Mouse (Mus musculus): ENCODE data around the gene Zscan20. TPM values are rescaled to one million over a fixed set of nuclear protein-coding genes. Genes with fewer than 3 reads are reported as not detected.
"Not testable (repeated sequence)": the region's sequence is repeated elsewhere in the genome, so short reads cannot be mapped to it uniquely, and the experiment has no call there.

Zscan20 gene
- polyA plus RNA-seq, 1 experiment from 2014 or later: 9.2 TPM

DNA sequence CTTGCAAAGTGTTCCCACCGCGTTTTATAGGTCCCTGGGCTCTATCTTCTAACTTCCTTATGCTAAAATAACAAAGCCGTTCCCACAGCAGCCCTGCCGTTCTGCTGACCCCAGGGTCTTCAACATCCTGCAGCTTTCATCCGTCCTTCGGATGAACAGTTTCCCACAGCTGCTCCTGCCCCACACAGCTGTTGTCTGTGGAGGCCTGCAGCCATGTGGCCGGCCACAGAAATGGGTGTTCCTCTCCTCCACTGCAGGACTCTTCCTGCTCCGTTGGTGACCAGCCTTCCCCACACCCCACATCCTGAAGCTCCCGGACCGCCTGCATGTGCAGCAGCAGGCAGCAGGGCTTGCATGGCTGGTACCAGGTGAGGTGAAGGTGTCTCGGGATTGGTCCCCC lies 27.4 kb upstream of the Zscan20 start:
- no peak overlapping the region for H3K27ac ChIP-seq (replicated peaks)
- no peaks in the 10 kb centered on the region for H3K36me3 ChIP-seq
- ATAC-seq (ENCODE audit: low FRiP score, low read depth): no peak
- no peak overlapping the region for H3K4me3 ChIP-seq
- H3K4me1 ChIP-seq: peaks cover 19% of the 10 kb centered on the region; the same call in 1 of the 2 replicates
- WGBS: 52% methylated on average over 11 of the region's 11 CpGs
- H3K9me3 ChIP-seq: no peaks in the 10 kb centered on the region
- H3K9ac ChIP-seq (replicated peaks): no peak overlapping the region
- no peaks in the 10 kb centered on the region for H3K27me3 ChIP-seq
- no peak overlapping the region for H3K4me2 ChIP-seq (replicated peaks)

- ATAC-seq (ENCODE audit: low FRiP score, low read depth): no peak
- H3K9ac ChIP-seq (replicated peaks): no peak overlapping the region
- H3K27me3 ChIP-seq: no peaks in the 10 kb centered on the region
- H3K36me3 ChIP-seq: no peaks in the 10 kb centered on the region
- peaks cover 24% of the 10 kb centered on the region; the same call in 1 of the 2 replicates for H3K4me1 ChIP-seq
- WGBS: 66% methylated on average over 10 of the region's 10 CpGs
- no peaks in the 10 kb centered on the region for H3K9me3 ChIP-seq
- no peak overlapping the region for H3K27ac ChIP-seq (replicated peaks)
- no peak overlapping the region for H3K4me3 ChIP-seq
- H3K4me2 ChIP-seq (replicated peaks): no peak overlapping the region
These were observed 26.1 kb upstream of the Zscan20 start for GRCm38 (mm10) chr4:128635894-128636585.

DNA sequence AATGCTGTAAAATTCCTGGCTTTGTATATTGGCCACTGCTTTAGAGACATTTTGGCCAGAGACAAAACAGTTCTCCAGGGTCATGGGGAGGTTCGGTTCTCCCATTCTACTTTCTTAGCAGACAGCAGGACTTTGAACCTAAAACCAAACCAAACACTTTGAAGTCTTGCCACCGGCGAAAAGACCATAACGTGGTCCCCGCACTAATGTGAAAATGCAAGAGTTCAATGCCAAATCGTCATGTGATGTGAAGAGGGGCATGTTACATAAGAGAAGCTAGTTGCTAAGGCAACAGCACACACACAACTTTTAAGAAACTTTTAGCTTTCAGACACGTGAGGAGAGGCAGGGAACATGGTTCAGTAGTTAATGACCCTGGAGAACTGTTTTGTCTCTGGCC lies 25.6 kb upstream of the Zscan20 start:
- no peaks in the 10 kb centered on the region for H3K27me3 ChIP-seq
- no peak overlapping the region for H3K4me2 ChIP-seq (replicated peaks)
- WGBS: 78% methylated on average over 7 of the region's 7 CpGs
- ATAC-seq (ENCODE audit: low FRiP score, low read depth): no peak
- no peaks in the 10 kb centered on the region for H3K9me3 ChIP-seq
- no peak overlapping the region for H3K27ac ChIP-seq (replicated peaks)
- no peak overlapping the region for H3K4me3 ChIP-seq
- no peak overlapping the region for H3K9ac ChIP-seq (replicated peaks)
- no peaks in the 10 kb centered on the region for H3K36me3 ChIP-seq
- peaks cover 24% of the 10 kb centered on the region; the same call in 1 of the 2 replicates for H3K4me1 ChIP-seq

GRCm38 (mm10) chr4:128621109-128621508 lies 11.2 kb upstream of the Zscan20 start:
- no peaks in the 10 kb centered on the region for H3K4me1 ChIP-seq
- 90% methylated on average over 8 of the region's 8 CpGs for WGBS
- H3K27me3 ChIP-seq: peaks cover 14% of the 10 kb centered on the region
- ATAC-seq (ENCODE audit: low FRiP score, low read depth): no peak
- H3K36me3 ChIP-seq: no peaks in the 10 kb centered on the region
- no peak overlapping the region for H3K27ac ChIP-seq (replicated peaks)
- no peak overlapping the region for H3K4me2 ChIP-seq (replicated peaks)
- no peaks in the 10 kb centered on the region for H3K9me3 ChIP-seq
- no peak overlapping the region for H3K9ac ChIP-seq (replicated peaks)
- H3K4me3 ChIP-seq: no peak overlapping the region

- no peaks in the 10 kb centered on the region for H3K9me3 ChIP-seq
- H3K4me3 ChIP-seq: no peak overlapping the region
- H3K27me3 ChIP-seq: peaks cover 16% of the 10 kb centered on the region
- ATAC-seq (ENCODE audit: low FRiP score, low read depth): no peak
- no peaks in the 10 kb centered on the region for H3K36me3 ChIP-seq
- no peaks in the 10 kb centered on the region for H3K4me1 ChIP-seq
- 87% methylated on average over 6 of the region's 6 CpGs for WGBS
- no peak overlapping the region for H3K4me2 ChIP-seq (replicated peaks)
- H3K9ac ChIP-seq (replicated peaks): no peak overlapping the region
- H3K27ac ChIP-seq (replicated peaks): no peak overlapping the region
These were observed 10.7 kb upstream of the Zscan20 start for GRCm38 (mm10) chr4:128620572-128620971.

GRCm38 (mm10) chr4:128618963-128619362 lies 9.1 kb upstream of the Zscan20 start:
- Histone ChIP-seq H3K9me3 (no peaks in the 10 kb centered on the region), H3K4me2 (replicated peaks) (no peak overlapping the region), H3K9ac (replicated peaks) (no peak overlapping the region), H3K27me3 (peaks cover 16% of the 10 kb centered on the region), H3K36me3 (no peaks in the 10 kb centered on the region), H3K4me3 (no peak overlapping the region), H3K4me1 (no peaks in the 10 kb centered on the region), H3K27ac (replicated peaks) (no peak overlapping the region)
- WGBS: 53% methylated on average over 2 of the region's 2 CpGs
- no peak for ATAC-seq (ENCODE audit: low FRiP score, low read depth)

DNA sequence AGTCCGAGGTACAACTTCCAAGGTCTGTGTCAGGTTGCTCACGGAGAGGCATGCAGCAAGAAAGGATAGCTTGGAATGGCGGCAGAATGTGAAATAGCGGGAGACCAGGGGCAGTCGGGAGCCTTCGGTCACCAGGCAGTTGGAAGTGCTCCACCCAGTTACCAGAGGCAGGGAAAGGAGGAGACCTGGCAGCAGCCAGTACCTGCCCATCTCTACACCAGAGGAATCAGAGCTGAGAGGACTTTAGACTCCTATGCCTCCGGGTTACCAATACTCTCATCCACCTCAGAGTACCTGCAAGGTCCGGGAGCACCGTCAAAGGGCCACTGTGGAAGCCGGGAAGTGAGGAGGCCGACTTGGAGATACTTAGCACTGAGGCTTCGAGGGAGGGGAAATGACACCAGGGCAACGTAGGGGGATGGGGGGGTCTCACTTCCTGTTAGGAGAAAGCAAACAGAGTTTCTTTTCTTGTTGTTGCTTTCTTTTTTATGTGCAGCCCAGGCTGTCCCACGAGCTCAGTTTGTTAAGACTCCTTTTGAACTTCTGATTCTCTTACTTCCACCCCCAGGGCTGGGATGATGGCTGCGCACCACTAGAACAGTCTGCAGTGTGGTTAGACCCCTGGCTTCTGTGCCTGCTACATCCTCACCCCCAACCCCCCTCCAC lies 8.5 kb upstream of the Zscan20 start, which contains the start of gene Tlr12:
TSS of gene Tlr12 (minus strand) at position 374 of the 666 bp plus-strand sequence.
- Histone ChIP-seq H3K4me3 (no peak within 1 kb of the TSS), H3K36me3 (no peaks in the 10 kb centered on the region), H3K27me3 (peaks cover 16% of the 10 kb centered on the region), H3K9me3 (no peaks in the 10 kb centered on the region), H3K4me1 (no peaks in the 10 kb centered on the region), H3K27ac (replicated peaks) (no peak within 1 kb of the TSS), H3K9ac (replicated peaks) (no peak within 1 kb of the TSS), H3K4me2 (replicated peaks) (no peak within 1 kb of the TSS)
- WGBS: 72% methylated on average over 15 of the region's 15 CpGs
- ATAC-seq (ENCODE audit: low FRiP score, low read depth): no peak

GRCm38 (mm10) chr4:128617363-128618120 lies 7.6 kb upstream of the Zscan20 start:
- 76% methylated on average over 17 of the region's 17 CpGs for WGBS

GRCm38 (mm10) chr4:128615761-128616160 lies 5.9 kb upstream of the Zscan20 start:
- 90% methylated on average over 14 of the region's 14 CpGs for WGBS

More at GRCm38 (mm10) chr4:128617363-128618120, 7.6 kb upstream of the Zscan20 start:
- Histone ChIP-seq H3K27ac (replicated peaks) (no peak overlapping the region), H3K4me3 (no peak overlapping the region), H3K9ac (replicated peaks) (no peak overlapping the region), H3K4me2 (replicated peaks) (no peak overlapping the region), H3K9me3 (no peaks in the 10 kb centered on the region), H3K36me3 (no peaks in the 10 kb centered on the region), H3K27me3 (peaks cover 16% of the 10 kb centered on the region), H3K4me1 (no peaks in the 10 kb centered on the region)
- ATAC-seq (ENCODE audit: low FRiP score, low read depth): no peak

DNA sequence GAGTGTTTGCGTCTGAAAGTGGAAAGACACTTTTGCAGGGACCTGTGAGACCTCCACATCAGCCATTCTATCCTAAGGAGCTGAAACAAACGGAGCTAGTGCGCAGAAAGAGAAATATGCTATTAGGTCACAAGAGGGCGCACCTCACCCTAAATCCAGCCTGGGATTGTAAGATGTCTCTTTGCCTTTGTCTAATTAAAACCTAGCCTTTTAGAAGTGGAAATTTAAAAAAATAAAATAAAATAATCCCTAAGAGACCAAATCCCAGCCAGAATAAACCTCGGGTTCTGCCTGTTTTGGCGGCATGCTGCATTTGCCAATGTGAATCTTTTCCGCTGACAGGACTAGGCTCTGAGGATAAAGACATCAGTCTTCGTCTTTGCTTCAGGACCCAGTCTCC lies 3.4 kb upstream of the Zscan20 start:
- H3K9me3 ChIP-seq: no peaks in the 10 kb centered on the region
- peaks cover 14% of the 10 kb centered on the region for H3K4me1 ChIP-seq
- no peak overlapping the region for H3K4me2 ChIP-seq (replicated peaks)
- H3K4me3 ChIP-seq: no peak overlapping the region
- H3K9ac ChIP-seq (replicated peaks): no peak overlapping the region
- 20% methylated on average over 8 of the region's 8 CpGs for WGBS
- H3K36me3 ChIP-seq: no peaks in the 10 kb centered on the region
- no peak overlapping the region for H3K27ac ChIP-seq (replicated peaks)
- ATAC-seq (ENCODE audit: low FRiP score, low read depth): no peak
- peaks cover 16% of the 10 kb centered on the region for H3K27me3 ChIP-seq

More at GRCm38 (mm10) chr4:128615761-128616160, 5.9 kb upstream of the Zscan20 start:
- ATAC-seq (ENCODE audit: low FRiP score, low read depth): no peak
- no peaks in the 10 kb centered on the region for H3K36me3 ChIP-seq
- H3K27ac ChIP-seq (replicated peaks): no peak overlapping the region
- no peak overlapping the region for H3K9ac ChIP-seq (replicated peaks)
- no peak overlapping the region for H3K4me2 ChIP-seq (replicated peaks)
- no peaks in the 10 kb centered on the region for H3K9me3 ChIP-seq
- H3K4me1 ChIP-seq: peaks cover 2% of the 10 kb centered on the region
- peaks cover 16% of the 10 kb centered on the region for H3K27me3 ChIP-seq
- no peak overlapping the region for H3K4me3 ChIP-seq

DNA sequence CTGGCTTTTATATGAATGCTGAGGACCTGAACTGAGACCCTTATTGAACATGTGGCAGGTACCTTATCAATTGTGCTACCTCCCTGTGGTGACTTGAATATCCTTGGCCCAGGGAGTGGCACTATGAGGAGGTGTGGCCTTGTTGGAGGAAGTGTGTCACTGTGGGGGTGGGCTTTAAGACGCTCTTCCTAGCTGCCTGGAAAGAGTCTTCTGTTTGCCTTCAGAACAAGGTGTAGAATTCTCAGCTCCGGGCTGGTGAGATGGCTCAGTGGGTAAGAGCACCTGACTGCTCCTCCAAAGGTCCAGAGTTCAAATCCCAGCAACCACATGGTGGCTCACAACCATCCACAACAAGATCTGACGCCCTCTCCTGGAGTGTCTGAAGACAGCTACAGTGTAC lies 1.8 kb upstream of the Zscan20 start:
- H3K4me2 ChIP-seq (replicated peaks); H3K4me3 ChIP-seq; ATAC-seq (ENCODE audit: low FRiP score, low read depth); H3K27ac ChIP-seq (replicated peaks); H3K36me3 ChIP-seq; H3K9me3 ChIP-seq; H3K9ac ChIP-seq (replicated peaks); H3K27me3 ChIP-seq: not testable (repeated sequence)
- H3K4me1 ChIP-seq: peaks cover 14% of the 10 kb centered on the region
- 86% methylated on average over 3 of the region's 3 CpGs for WGBS

DNA sequence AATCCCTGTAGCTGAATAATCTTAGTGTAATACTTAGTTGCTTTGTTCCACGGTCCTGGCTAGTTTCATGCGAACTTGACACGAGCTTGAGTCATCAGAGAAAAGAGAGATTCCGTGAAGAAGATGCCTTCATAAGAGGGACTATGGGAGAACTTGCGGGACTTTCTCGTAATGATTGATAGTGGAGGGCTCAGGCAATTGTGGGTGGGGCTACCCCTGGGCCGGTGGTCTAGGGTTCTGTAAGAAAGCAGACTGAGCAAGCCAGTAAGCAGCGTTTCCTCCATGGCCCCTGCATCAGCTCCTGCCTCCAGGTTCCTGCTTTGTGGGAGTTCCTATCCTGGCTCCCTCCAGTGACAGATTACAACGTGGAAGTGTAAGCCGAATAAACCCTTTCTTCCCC lies 808 bp upstream of the Zscan20 start:
- Histone ChIP-seq H3K4me3 (peak overlapping the region; percentile 73), H3K9ac (replicated peaks) (no peak overlapping the region), H3K27me3 (no peaks in the 10 kb centered on the region), H3K4me2 (replicated peaks) (peak overlapping the region; percentile 75), H3K36me3 (no peaks in the 10 kb centered on the region), H3K9me3 (no peaks in the 10 kb centered on the region), H3K27ac (replicated peaks) (no peak overlapping the region), H3K4me1 (peaks cover 14% of the 10 kb centered on the region)
- WGBS: 27% methylated on average over 10 of the region's 10 CpGs
- ATAC-seq (ENCODE audit: low FRiP score, low read depth): no peak
